Mouse (Mus musculus) Patski (cell line): ENCODE results near the gene Eif2b1. TPM values are rescaled to one million over a fixed set of nuclear protein-coding genes. Genes with fewer than 3 reads are reported as not detected.
"Not testable (repeated sequence)": the region's sequence is repeated elsewhere in the genome, so short reads cannot be mapped to it uniquely, and the experiment has no call there.

Experiments used
- ATAC-seq: fragments of 100-300 bp; one replicate; pipeline ENCODE4 v1.8.0; 2021
- CTCF ChIA-PET: fragments of 350-600 bp; sonication (Branson Sonifier 250); formaldehyde crosslinking; loops from one replicate; lab custom pipeline; 2022; ENCODE audit warnings: inconsistent platforms; lab: Charles Lee
- POLR2A ChIA-PET: fragments of 350-600 bp; sonication (Branson Sonifier 250); formaldehyde crosslinking; loops from one replicate; lab custom pipeline; 2022; ENCODE audit warnings: antibody characterized with exemption, inconsistent platforms; lab: Charles Lee
- DNase-seq: peaks from one replicate; pipeline ENCODE4 v3.0.0-alpha.2; 2011; ENCODE audit warnings: low read depth, low spot score
- H3K27me3 ChIP-seq: fragments of 371-371 bp; one replicate; pipeline ENCODE4 v1.5.1; 2021
- CTCF ChIP-seq: fragments of 100-300 bp; IDR thresholded peaks from one replicate; pipeline ENCODE4 v1.5.1; 2021
- in situ Hi-C: fragments of 300-500 bp; cut with MboI; formaldehyde crosslinking; loops from 3 replicates; pipeline ENCODE4 v1.11.1; 2018; ENCODE audit warnings: low pct_unique_long_range_greater_than_20kb, mixed read lengths
- polyA plus RNA-seq: library from polyadenylated mRNA; unstranded; gene quantifications from one replicate; pipeline ENCODE4 v1.2.3, GENCODE M21; 2021

Gene Eif2b1
- polyA plus RNA-seq, 1 experiment from 2014 or later: 47.7 TPM

- ChIA-PET POLR2A (interaction anchor here (0.6 to 2.0 kb wide), 4 partner anchors 9 to 121 kb away, joined by 3 to 6 read pairs (median 4); no protein-coding TSS in a partner anchor), CTCF (interaction anchor here (0.8 to 5.7 kb wide), 6 partner anchors 10 to 117 kb away, joined by 3 to 30 read pairs (median 4); no protein-coding TSS in a partner anchor)
- ATAC-seq, H3K27me3 ChIP-seq, DNase-seq, in situ Hi-C loops: not testable (repeated sequence)
- TF ChIP-seq CTCF: peak; percentile 46
Observed at GRCm38 (mm10) chr5:124551349-124552093, 27.4 kb downstream of the Eif2b1 start.

GRCm38 (mm10) chr5:124550737-124551136, 28.2 kb downstream of the Eif2b1 start:
- in situ Hi-C loops, CTCF ChIA-PET, ATAC-seq, H3K27me3 ChIP-seq, DNase-seq: not testable (repeated sequence)
- POLR2A ChIA-PET: interaction anchor here (2.0 kb wide), 1 partner anchor 120 kb away, joined by 6 read pairs; no protein-coding TSS in a partner anchor

- no peak for TF ChIP-seq CTCF
- ChIA-PET POLR2A (interaction anchor here (0.7 to 1.0 kb wide), 6 partner anchors 11 to 1568 kb away, joined by 3 to 6 read pairs (median 4); partner anchors contain the start of gene Ddx55), CTCF (interaction anchor here (0.7 kb wide), 1 partner anchor 36 kb away, joined by 4 read pairs; no protein-coding TSS in a partner anchor)
- DNase-seq (no peak), ATAC-seq (no peak)
- H3K27me3 ChIP-seq: no peaks in the 10 kb centered on the region
- in situ Hi-C loops: no loop called here
Observed at GRCm38 (mm10) chr5:124541602-124541973, 37.3 kb downstream of the Eif2b1 start.

GRCm38 (mm10) chr5:124540905-124541601, 37.9 kb downstream of the Eif2b1 start:
- DNase-seq (no peak), ATAC-seq (peak; percentile 52)
- no peaks in the 10 kb centered on the region for H3K27me3 ChIP-seq
- TF ChIP-seq CTCF: no peak
- POLR2A ChIA-PET: interaction anchor here (0.7 to 0.9 kb wide), 5 partner anchors 14 to 1567 kb away, joined by 3 to 6 read pairs (median 4); no protein-coding TSS in a partner anchor
- CTCF ChIA-PET: interaction anchor here (0.7 kb wide), 1 partner anchor 35 kb away, joined by 4 read pairs; no protein-coding TSS in a partner anchor
- in situ Hi-C loops: no loop called here

- ATAC-seq: peak; percentile 91
- H3K27me3 ChIP-seq: no peaks in the 10 kb centered on the region
- ChIA-PET CTCF (interaction anchor here (1.0 kb wide), 1 partner anchor 108 kb away, joined by 3 read pairs; no protein-coding TSS in a partner anchor), POLR2A (no interaction called here)
- in situ Hi-C loops: no loop called here
- DNase-seq: peak; percentile 72
- TF ChIP-seq CTCF: peak; percentile 50
Observed at GRCm38 (mm10) chr5:124540383-124540786, 38.5 kb downstream of the Eif2b1 start, which contains the start of gene Tmed2. Gene Tmed2 (plus strand): TSS chr5:124540695.

- in situ Hi-C loops: no loop called here
- CTCF ChIA-PET: interaction anchor here (1.0 to 1.7 kb wide), 3 partner anchors 12 to 108 kb away, joined by 3 to 31 read pairs (median 4); partner anchors contain the start of gene Kmt5a
- DNase-seq: no peak
- no peaks in the 10 kb centered on the region for H3K27me3 ChIP-seq
- POLR2A ChIA-PET: interaction anchor here (0.9 kb wide), 1 partner anchor 9 kb away, joined by 4 read pairs; the partner anchor contains the start of gene Rilpl1
- no peak for ATAC-seq
- TF ChIP-seq CTCF: no peak
Observed at GRCm38 (mm10) chr5:124539905-124540304, 39.0 kb downstream of the Eif2b1 start.

- POLR2A ChIA-PET: interaction anchor here (0.6 to 1.3 kb wide), 6 partner anchors 8 to 107 kb away, joined by 3 to 4 read pairs (median 3); partner anchors contain the start of gene Rilpl1
- CTCF ChIA-PET: interaction anchor here (0.6 to 2.2 kb wide), 28 partner anchors 8 to 146 kb away, joined by 3 to 31 read pairs (median 4); partner anchors contain the start of genes Ddx55, Kmt5a, Rilpl2 and Sbno1
- ATAC-seq: no peak
- no peaks in the 10 kb centered on the region for H3K27me3 ChIP-seq
- TF ChIP-seq CTCF: no peak
- in situ Hi-C loops: no loop called here
- DNase-seq: no peak
Observed at GRCm38 (mm10) chr5:124538813-124539792, 39.8 kb downstream of the Eif2b1 start.

GRCm38 (mm10) chr5:124536776-124537175, 42.2 kb downstream of the Eif2b1 start:
- in situ Hi-C loops: no loop called here
- ATAC-seq: no peak
- ChIA-PET CTCF (interaction anchor here (1.0 kb wide), 1 partner anchor 104 kb away, joined by 3 read pairs; no protein-coding TSS in a partner anchor), POLR2A (interaction anchor here (1.0 kb wide), 1 partner anchor 41 kb away, joined by 4 read pairs; no protein-coding TSS in a partner anchor)
- DNase-seq: no peak
- H3K27me3 ChIP-seq: no peaks in the 10 kb centered on the region
- TF ChIP-seq CTCF: no peak

- DNase-seq (no peak), ATAC-seq (no peak)
- TF ChIP-seq CTCF: no peak
- POLR2A ChIA-PET: no interaction called here
- no peaks in the 10 kb centered on the region for H3K27me3 ChIP-seq
- in situ Hi-C loops: no loop called here
- CTCF ChIA-PET: interaction anchor here (0.8 to 1.4 kb wide), 2 partner anchors 102 to 103 kb away, joined by 3 to 4 read pairs; no protein-coding TSS in a partner anchor
Observed at GRCm38 (mm10) chr5:124535016-124535415, 43.9 kb downstream of the Eif2b1 start.
